Mouse (Mus musculus): ENCODE data around the gene Gm10840. TPM values are rescaled to one million over a fixed set of nuclear protein-coding genes. Genes with fewer than 3 reads are reported as not detected.

The Gm10840 gene
- total RNA-seq, 1 experiment: not detected

DNA sequence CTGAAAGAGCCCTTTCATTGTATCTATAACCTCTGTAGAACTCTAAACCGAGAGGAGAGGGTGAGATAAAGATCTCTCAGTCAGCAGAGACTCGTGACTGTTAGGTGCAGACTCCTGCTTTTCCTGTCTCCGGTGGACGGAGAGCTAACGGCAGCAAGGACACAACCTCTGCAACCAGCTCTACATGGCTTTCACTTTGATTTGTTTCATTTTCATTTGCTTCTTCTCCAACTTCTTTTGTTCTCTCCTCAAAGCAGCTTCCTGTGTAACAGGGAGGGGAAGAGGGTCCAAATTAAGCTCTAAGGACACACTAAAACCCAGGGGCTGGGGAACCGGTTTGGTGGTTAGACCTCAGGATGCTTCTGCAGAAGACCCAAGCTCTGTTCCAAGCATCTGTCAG is 40.1 kb downstream of the Gm10840 start:
- in situ Hi-C loops (cut with MboI; ENCODE audit: low sequenced_read_pairs in 2 of 2, unreplicated experiment in 2 of 2): no loop called here
- Histone ChIP-seq H3K27ac (ENCODE audit: insufficient read depth, low read depth, low read length, poor library complexity, severe bottlenecking) (no peak overlapping the region), H3K4me1 (ENCODE audit: control insufficient read depth in 2 of 2, insufficient read depth in 2 of 2, low read length in 2 of 2, poor library complexity in 1 of 2) (no peaks in the 10 kb centered on the region), H3K9me3 (ENCODE audit: control insufficient read depth, insufficient read depth, low read depth, low read length) (no peaks in the 10 kb centered on the region), H3K36me3 (ENCODE audit: control insufficient read depth, insufficient read depth, low read length, poor library complexity, severe bottlenecking) (peaks cover 29% of the 10 kb centered on the region), H3K4me3 (ENCODE audit: insufficient read depth in 1 of 2, low read depth in 1 of 2, low read length in 2 of 2, poor library complexity in 1 of 2, severe bottlenecking in 1 of 2) (no peak overlapping the region), H3K9ac (ENCODE audit: insufficient read depth, low read depth, low read length, poor library complexity, severe bottlenecking) (no peak overlapping the region)
- TF ChIP-seq HCFC1 (IDR thresholded peaks at IDR 0.05; ENCODE audit: borderline replicate concordance, insufficient read depth, low read length): no peak
- TF ChIP-seq CHD2 (IDR thresholded peaks at IDR 0.05; ENCODE audit: low read depth, low read length): no peak
- TF ChIP-seq MAFK (IDR thresholded peaks at IDR 0.05; ENCODE audit: insufficient read depth, low read depth, low read length): no peak
- DNase-seq (ENCODE audit: low read depth, low spot score): no peak

DNA sequence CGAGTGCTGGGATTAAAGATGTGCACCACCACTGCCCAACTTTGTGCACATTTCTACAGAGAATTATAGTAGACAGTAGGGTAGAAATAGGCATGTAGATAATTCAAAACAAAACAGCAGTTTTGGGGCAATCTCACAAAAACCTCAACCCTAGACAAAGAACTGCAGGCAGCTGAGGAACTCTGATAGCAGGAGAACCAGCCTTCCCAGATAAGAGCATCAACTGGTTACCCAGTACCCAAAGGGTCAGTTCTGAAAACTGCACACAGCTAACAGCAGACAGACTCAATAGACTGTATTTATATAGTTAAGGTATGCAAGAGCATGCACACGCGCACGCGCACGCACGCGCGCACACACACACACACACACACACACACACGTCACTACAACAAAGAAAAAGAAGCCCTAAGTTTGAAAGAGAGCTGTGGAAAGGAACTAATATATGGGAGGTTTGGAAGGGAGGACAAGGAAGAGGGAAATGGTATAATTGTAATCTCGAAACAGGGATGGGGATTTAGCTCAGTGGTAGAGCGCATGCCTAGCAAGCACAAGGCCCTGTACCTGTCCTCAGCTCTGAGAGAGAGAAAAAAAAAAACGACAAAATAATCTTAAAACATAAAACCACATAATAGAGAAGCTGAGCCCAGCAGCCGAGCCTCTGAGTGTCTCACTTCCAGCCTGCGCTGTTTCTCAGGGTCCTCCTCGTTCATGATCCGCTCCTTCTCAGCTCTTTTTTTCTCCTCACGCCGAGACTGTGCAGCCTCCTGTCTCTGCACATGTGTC is 40.9 kb downstream of the Gm10840 start:
- TF ChIP-seq ZC3H11A (IDR thresholded peaks at IDR 0.05; ENCODE audit: borderline replicate concordance, low read depth, low read length) (no peak), HCFC1 (IDR thresholded peaks at IDR 0.05; ENCODE audit: borderline replicate concordance, insufficient read depth, low read length) (no peak), CHD2 (IDR thresholded peaks at IDR 0.05; ENCODE audit: low read depth, low read length) (no peak), ZNF384 (IDR thresholded peaks at IDR 0.05; ENCODE audit: low read depth, low read length) (no peak), MAFK (IDR thresholded peaks at IDR 0.05; ENCODE audit: insufficient read depth, low read depth, low read length) (no peak)
- no peak for DNase-seq (ENCODE audit: low read depth, low spot score)
- in situ Hi-C loops (cut with MboI; ENCODE audit: low sequenced_read_pairs in 2 of 2, unreplicated experiment in 2 of 2): no loop called here
- H3K4me1 ChIP-seq (ENCODE audit: control insufficient read depth in 2 of 2, insufficient read depth in 2 of 2, low read length in 2 of 2, poor library complexity in 1 of 2): no peaks in the 10 kb centered on the region
- no peaks in the 10 kb centered on the region for H3K9me3 ChIP-seq (ENCODE audit: control insufficient read depth, insufficient read depth, low read depth, low read length)
- peaks cover 29% of the 10 kb centered on the region for H3K36me3 ChIP-seq (ENCODE audit: control insufficient read depth, insufficient read depth, low read length, poor library complexity, severe bottlenecking)
- no peak overlapping the region for H3K27ac ChIP-seq (ENCODE audit: insufficient read depth, low read depth, low read length, poor library complexity, severe bottlenecking)
- H3K9ac ChIP-seq (ENCODE audit: insufficient read depth, low read depth, low read length, poor library complexity, severe bottlenecking): no peak overlapping the region
- H3K4me3 ChIP-seq (ENCODE audit: insufficient read depth in 1 of 2, low read depth in 1 of 2, low read length in 2 of 2, poor library complexity in 1 of 2, severe bottlenecking in 1 of 2): no peak overlapping the region

DNA sequence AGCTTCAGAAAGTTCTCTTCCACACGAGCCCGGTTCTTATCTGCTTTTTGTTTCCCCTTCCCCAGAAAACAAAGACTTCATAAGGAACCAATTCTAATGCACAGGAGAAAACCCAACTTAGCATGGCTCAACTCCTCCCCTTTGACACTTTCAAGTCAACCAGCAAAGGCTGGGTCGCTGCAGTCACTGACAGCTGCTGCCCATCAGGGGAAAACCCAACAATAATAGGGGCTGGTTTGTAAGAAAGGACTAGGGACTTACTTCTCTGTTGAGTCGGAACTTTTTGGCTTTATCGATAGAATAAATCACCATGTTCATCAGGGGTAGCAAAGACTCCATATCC is 41.4 kb downstream of the Gm10840 start, which contains the start of gene Strada:
Gene Strada (minus strand): TSS at position 46 of the 343 bp plus-strand sequence.
- no peak within 1 kb of the TSS for H3K9ac ChIP-seq (ENCODE audit: insufficient read depth, low read depth, low read length, poor library complexity, severe bottlenecking)
- no peak within 1 kb of the TSS for H3K27ac ChIP-seq (ENCODE audit: insufficient read depth, low read depth, low read length, poor library complexity, severe bottlenecking)
- DNase-seq (ENCODE audit: low read depth, low spot score): no peak
- H3K9me3 ChIP-seq (ENCODE audit: control insufficient read depth, insufficient read depth, low read depth, low read length): no peaks in the 10 kb centered on the region
- in situ Hi-C loops (cut with MboI; ENCODE audit: low sequenced_read_pairs in 2 of 2, unreplicated experiment in 2 of 2): no loop called here
- peaks cover 32% of the 10 kb centered on the region for H3K36me3 ChIP-seq (ENCODE audit: control insufficient read depth, insufficient read depth, low read length, poor library complexity, severe bottlenecking)
- H3K4me3 ChIP-seq (ENCODE audit: insufficient read depth in 1 of 2, low read depth in 1 of 2, low read length in 2 of 2, poor library complexity in 1 of 2, severe bottlenecking in 1 of 2): no peak within 1 kb of the TSS
- H3K4me1 ChIP-seq (ENCODE audit: control insufficient read depth in 2 of 2, insufficient read depth in 2 of 2, low read length in 2 of 2, poor library complexity in 1 of 2): no peaks in the 10 kb centered on the region
- TF ChIP-seq MAFK (IDR thresholded peaks at IDR 0.05; ENCODE audit: insufficient read depth, low read depth, low read length): no peak
- no peak for TF ChIP-seq HCFC1 (IDR thresholded peaks at IDR 0.05; ENCODE audit: borderline replicate concordance, insufficient read depth, low read length)
- TF ChIP-seq CHD2 (IDR thresholded peaks at IDR 0.05; ENCODE audit: low read depth, low read length): no peak
- TF ChIP-seq ZC3H11A (IDR thresholded peaks at IDR 0.05; ENCODE audit: borderline replicate concordance, low read depth, low read length): no peak
- no peak for TF ChIP-seq ZNF384 (IDR thresholded peaks at IDR 0.05; ENCODE audit: low read depth, low read length)

Other genes with a start within 250 kb of the Gm10840 start
- 14.7 and 28.6 TPM in 2 replicates for gene Cyb561, start 207.5 kb upstream of the Gm10840 start, total RNA-seq (2012; rRNA removed)
- gene Ace, start 192.9 kb upstream of the Gm10840 start, total RNA-seq (2012; rRNA removed): 1.2 and 1.4 TPM in 2 replicates
- not detected in 2 replicates for gene Ace3, start 166.2 kb upstream of the Gm10840 start, total RNA-seq (2012; rRNA removed)
- gene Kcnh6, start 152.7 kb upstream of the Gm10840 start, total RNA-seq (2012; rRNA removed): 1.5 and 1.6 TPM in 2 replicates
- 23.0 and 30.3 TPM in 2 replicates for gene Dcaf7, start 124.0 kb upstream of the Gm10840 start, total RNA-seq (2012; rRNA removed)
- 12.6 and 17.4 TPM in 2 replicates for gene Taco1, start 94.8 kb upstream of the Gm10840 start, total RNA-seq (2012; rRNA removed)
- 38.2 and 43.7 TPM in 2 replicates for gene Map3k3, start 76.2 kb upstream of the Gm10840 start, total RNA-seq (2012; rRNA removed)
- gene Limd2, start within 50 bp of the Gm10840 start, total RNA-seq (2012; rRNA removed): 20.3 and 30.9 TPM in 2 replicates
- gene Strada, start 41.3 kb downstream of the Gm10840 start, total RNA-seq (2012; rRNA removed): 14.5 and 24.0 TPM in 2 replicates
- 82.3 and 91.2 TPM in 2 replicates for gene Ccdc47, start 55.5 kb downstream of the Gm10840 start, total RNA-seq (2012; rRNA removed)
- 48.2 and 64.3 TPM in 2 replicates for gene Ddx42, start 56.1 kb downstream of the Gm10840 start, total RNA-seq (2012; rRNA removed)
- gene Ftsj3, start 95.2 kb downstream of the Gm10840 start, total RNA-seq (2012; rRNA removed): 304 and 403 TPM in 2 replicates
- gene Psmc5, start 95.3 kb downstream of the Gm10840 start, total RNA-seq (2012; rRNA removed): 161 and 263 TPM in 2 replicates
- 45.0 and 47.7 TPM in 2 replicates for gene Smarcd2, start 112.1 kb downstream of the Gm10840 start, total RNA-seq (2012; rRNA removed)
- 1.0 and 1.3 TPM in 2 replicates for gene Tcam1, start 115.8 kb downstream of the Gm10840 start, total RNA-seq (2012; rRNA removed)
- gene Gh, start 141.0 kb downstream of the Gm10840 start, total RNA-seq (2012; rRNA removed): not detected in 2 replicates
- gene Cd79b, start 153.9 kb downstream of the Gm10840 start, total RNA-seq (2012; rRNA removed): 3.6 and 4.2 TPM in 2 replicates
- gene Scn4a, start 192.4 kb downstream of the Gm10840 start, total RNA-seq (2012; rRNA removed): 0.13 and 0.16 TPM in 2 replicates
- not detected in 2 replicates for gene Prr29, start 204.6 kb downstream of the Gm10840 start, total RNA-seq (2012; rRNA removed)
- gene Icam2, start 227.2 kb downstream of the Gm10840 start, total RNA-seq (2012; rRNA removed): 0.37 and 0.89 TPM in 2 replicates

Data from ES-E14 (cell line).